Mouse (Mus musculus): ENCODE results near the gene Nectin1.

DNA sequence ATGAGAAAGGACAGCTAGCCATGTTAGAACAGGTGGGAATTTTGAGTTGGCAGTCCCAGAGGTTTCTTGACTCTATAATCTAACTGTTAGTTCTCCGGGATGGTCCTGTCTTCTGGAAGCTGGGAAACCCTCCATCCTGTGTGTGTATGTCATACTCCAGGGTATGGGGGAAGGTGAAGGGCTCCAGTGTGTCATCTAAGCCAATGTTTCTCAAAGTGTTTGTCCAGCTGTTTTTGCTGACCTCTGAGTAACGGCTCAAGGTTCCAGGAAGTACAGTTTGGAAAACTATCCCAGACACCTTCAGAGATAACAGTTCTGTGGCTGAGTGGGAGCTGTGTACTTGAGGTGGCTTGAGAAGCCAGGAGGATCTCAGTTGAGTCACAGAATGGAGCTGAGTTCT, 56.7 kb downstream of the Nectin1 start:
- TF ChIP-seq CTCF (IDR thresholded peaks at IDR 0.05; ENCODE audit: insufficient read depth, low read depth, low read length) (no peak), POLR2A (IDR thresholded peaks at IDR 0.05; ENCODE audit: insufficient read depth, low read depth, low read length) (no peak)

Data from olfactory bulb, adult 2 months (tissue).